Mouse (Mus musculus) hindbrain, embryonic 12.5 days (tissue): Measurements from ENCODE around the gene Nuak2. TPM values are rescaled to one million over a fixed set of nuclear protein-coding genes. Genes with fewer than 3 reads are reported as not detected.

Experiments
- ATAC-seq: fragments of 200-750 bp; cut with Nextera tagmentation; 2 replicates; pipeline ENCODE4 v1.8.0; 2017; ENCODE audit warnings: moderate TSS enrichment; ENCODE audit not compliant: low FRiP score
- H3K27ac ChIP-seq: fragments of 300-500 bp; sonication (generic); 2 replicates; pipeline ENCODE4 v1.5.1; 2016; ENCODE audit warnings: mild to moderate bottlenecking
- H3K27me3 ChIP-seq: fragments of 300-500 bp; sonication (generic); 2 replicates; pipeline ENCODE4 v1.6.1; 2016; ENCODE audit warnings: mild to moderate bottlenecking
- H3K36me3 ChIP-seq: fragments of 300-500 bp; sonication (generic); 2 replicates; pipeline ENCODE4 v1.6.1; 2016; ENCODE audit warnings: mild to moderate bottlenecking
- H3K4me1 ChIP-seq: fragments of 300-500 bp; sonication (generic); 2 replicates; pipeline ENCODE4 v1.6.1; 2016
- H3K4me2 ChIP-seq: fragments of 300-500 bp; sonication (generic); replicated peaks from 2 replicates; pipeline ENCODE4 v1.6.1; 2016; ENCODE audit warnings: mild to moderate bottlenecking
- H3K4me3 ChIP-seq: fragments of 300-500 bp; sonication (generic); 2 replicates; pipeline ENCODE4 v1.5.1; 2016; ENCODE audit warnings: mild to moderate bottlenecking
- H3K9ac ChIP-seq: fragments of 300-500 bp; sonication (generic); 2 replicates; pipeline ENCODE4 v1.6.1; 2016; ENCODE audit warnings: mild to moderate bottlenecking, moderate library complexity
- H3K9me3 ChIP-seq: fragments of 300-500 bp; sonication (generic); replicated peaks from 2 replicates; pipeline ENCODE4 v1.6.1; 2016; ENCODE audit warnings: mild to moderate bottlenecking
- WGBS: fragments of 180-500 bp; shearing (Covaris S2); methylation state at CpG from one replicate; pipeline ENCODE4 v1.1.7; 2016; 5-methylcytosine and 5-hydroxymethylcytosine counted together
- polyA plus RNA-seq: library from polyadenylated mRNA; unstranded; fragments of >200 nt; fragmentation: Nextera tagmentation; extraction: Ambion mirVana; gene quantifications from 2 replicates; pipeline ENCODE4 v1.2.1, GENCODE M21; 2016

Gene Nuak2
- polyA plus RNA-seq, 1 experiment from 2014 or later, result 30.0 TPM

GRCm38 (mm10) chr1:132299744-132300143 lies 16.2 kb upstream of the Nuak2 start:
- no peak for ATAC-seq
- peak overlapping the region; percentile 99 for H3K4me2 ChIP-seq
- H3K27ac ChIP-seq, result no peak overlapping the region
- H3K9me3 ChIP-seq, result no peaks in the 10 kb centered on the region
- no peaks in the 10 kb centered on the region for H3K36me3 ChIP-seq
- H3K9ac ChIP-seq, result peak overlapping the region; percentile 83; the same call in 1 of the 2 replicates
- peaks cover 41% of the 10 kb centered on the region for H3K4me1 ChIP-seq
- WGBS, result 80% methylated on average over 5 of the region's 5 CpGs
- H3K4me3 ChIP-seq, result peak overlapping the region; percentile 62
- peaks cover 25% of the 10 kb centered on the region for H3K27me3 ChIP-seq

- H3K4me2 ChIP-seq, result peak overlapping the region; percentile 25
- ATAC-seq, result no peak
These were observed 14.7 kb upstream of the Nuak2 start for GRCm38 (mm10) chr1:132301242-132301641.

GRCm38 (mm10) chr1:132302341-132302866 lies 13.5 kb upstream of the Nuak2 start:
- H3K36me3 ChIP-seq, result no peaks in the 10 kb centered on the region
- no peak overlapping the region for H3K27ac ChIP-seq
- ATAC-seq, result no peak
- H3K4me3 ChIP-seq, result no peak overlapping the region
- H3K4me2 ChIP-seq, result 0 out of 2 replicates have a peak overlapping the region, but pooled peaks have one; percentile 25
- no peaks in the 10 kb centered on the region for H3K9me3 ChIP-seq
- peaks cover 27% of the 10 kb centered on the region for H3K4me1 ChIP-seq
- no peak overlapping the region for H3K9ac ChIP-seq
- WGBS, result 85% methylated on average over 9 of the region's 9 CpGs
- H3K27me3 ChIP-seq, result peaks cover 22% of the 10 kb centered on the region

More at GRCm38 (mm10) chr1:132301242-132301641, 14.7 kb upstream of the Nuak2 start:
- Histone ChIP-seq H3K4me1 (peaks cover 33% of the 10 kb centered on the region), H3K9me3 (no peaks in the 10 kb centered on the region), H3K9ac (no peak overlapping the region), H3K27me3 (peaks cover 23% of the 10 kb centered on the region), H3K27ac (no peak overlapping the region), H3K36me3 (no peaks in the 10 kb centered on the region), H3K4me3 (no peak overlapping the region)
- WGBS, result 88% methylated on average over 5 of the region's 5 CpGs

GRCm38 (mm10) chr1:132304618-132305214 lies 11.2 kb upstream of the Nuak2 start:
- 20% methylated on average over 9 of the region's 9 CpGs for WGBS
- peaks cover 17% of the 10 kb centered on the region for H3K27me3 ChIP-seq
- H3K4me2 ChIP-seq, result no peak overlapping the region
- no peaks in the 10 kb centered on the region for H3K36me3 ChIP-seq
- H3K27ac ChIP-seq, result no peak overlapping the region
- no peak overlapping the region for H3K9ac ChIP-seq
- H3K4me3 ChIP-seq, result no peak overlapping the region
- peaks cover 8% of the 10 kb centered on the region; the same call in 1 of the 2 replicates for H3K4me1 ChIP-seq
- H3K9me3 ChIP-seq, result no peaks in the 10 kb centered on the region
- ATAC-seq, result no peak

GRCm38 (mm10) chr1:132306160-132306559 lies 9.8 kb upstream of the Nuak2 start:
- Histone ChIP-seq H3K9me3 (no peaks in the 10 kb centered on the region), H3K4me1 (0 out of 2 replicates have a peak, but pooled peaks cover 4% of the 10 kb centered on the region), H3K9ac (no peak overlapping the region), H3K27ac (no peak overlapping the region), H3K27me3 (peaks cover 12% of the 10 kb centered on the region), H3K4me2 (no peak overlapping the region), H3K4me3 (no peak overlapping the region), H3K36me3 (no peaks in the 10 kb centered on the region)
- WGBS, result 33% methylated on average over 4 of the region's 4 CpGs
- peak; percentile 20; the same call in 1 of the 2 replicates for ATAC-seq

- Histone ChIP-seq H3K9me3 (no peaks in the 10 kb centered on the region), H3K36me3 (no peaks in the 10 kb centered on the region), H3K27me3 (peaks cover 16% of the 10 kb centered on the region), H3K4me1 (0 out of 2 replicates have a peak, but pooled peaks cover 4% of the 10 kb centered on the region), H3K27ac (no peak overlapping the region), H3K4me2 (no peak overlapping the region), H3K4me3 (no peak overlapping the region), H3K9ac (no peak overlapping the region)
- no peak for ATAC-seq
- 21% methylated on average over 4 of the region's 4 CpGs for WGBS
These were observed 9.1 kb upstream of the Nuak2 start for GRCm38 (mm10) chr1:132306808-132307207.

- no peak for ATAC-seq
- no peak overlapping the region for H3K27ac ChIP-seq
- WGBS, result 85% methylated on average over 6 of the region's 6 CpGs
- H3K9me3 ChIP-seq, result no peaks in the 10 kb centered on the region
- peaks cover 12% of the 10 kb centered on the region; the same call in 1 of the 2 replicates for H3K27me3 ChIP-seq
- no peak overlapping the region for H3K4me2 ChIP-seq
- no peaks in the 10 kb centered on the region for H3K36me3 ChIP-seq
- no peak overlapping the region for H3K9ac ChIP-seq
- no peak overlapping the region for H3K4me3 ChIP-seq
- H3K4me1 ChIP-seq, result 0 out of 2 replicates have a peak, but pooled peaks cover 4% of the 10 kb centered on the region
These were observed 8.0 kb upstream of the Nuak2 start for GRCm38 (mm10) chr1:132307962-132308361.

GRCm38 (mm10) chr1:132308674-132309073 lies 7.3 kb upstream of the Nuak2 start:
- Histone ChIP-seq H3K4me2 (no peak overlapping the region), H3K4me1 (0 out of 2 replicates have a peak, but pooled peaks cover 4% of the 10 kb centered on the region), H3K27me3 (peaks cover 10% of the 10 kb centered on the region; the same call in 1 of the 2 replicates), H3K27ac (no peak overlapping the region), H3K9me3 (no peaks in the 10 kb centered on the region), H3K4me3 (no peak overlapping the region), H3K36me3 (no peaks in the 10 kb centered on the region), H3K9ac (no peak overlapping the region)
- 89% methylated on average over 7 of the region's 7 CpGs for WGBS
- ATAC-seq, result no peak

- peaks cover 12% of the 10 kb centered on the region; the same call in 1 of the 2 replicates for H3K27me3 ChIP-seq
These were observed 5.2 kb upstream of the Nuak2 start for GRCm38 (mm10) chr1:132310754-132311153.

GRCm38 (mm10) chr1:132311174-132311859 lies 4.6 kb upstream of the Nuak2 start:
- Histone ChIP-seq H3K27me3 (peaks cover 12% of the 10 kb centered on the region; the same call in 1 of the 2 replicates), H3K9ac (no peak overlapping the region), H3K36me3 (no peaks in the 10 kb centered on the region), H3K9me3 (no peaks in the 10 kb centered on the region), H3K27ac (no peak overlapping the region), H3K4me2 (no peak overlapping the region), H3K4me3 (no peak overlapping the region), H3K4me1 (0 out of 2 replicates have a peak, but pooled peaks cover 8% of the 10 kb centered on the region)
- ATAC-seq, result no peak
- WGBS, result 77% methylated on average over 10 of the region's 10 CpGs

More at GRCm38 (mm10) chr1:132310754-132311153, 5.2 kb upstream of the Nuak2 start:
- no peaks in the 10 kb centered on the region for H3K9me3 ChIP-seq
- H3K4me3 ChIP-seq, result no peak overlapping the region
- ATAC-seq, result no peak
- H3K9ac ChIP-seq, result no peak overlapping the region
- H3K36me3 ChIP-seq, result no peaks in the 10 kb centered on the region
- 0 out of 2 replicates have a peak, but pooled peaks cover 8% of the 10 kb centered on the region for H3K4me1 ChIP-seq
- 64% methylated on average over 7 of the region's 7 CpGs for WGBS
- no peak overlapping the region for H3K27ac ChIP-seq
- no peak overlapping the region for H3K4me2 ChIP-seq

GRCm38 (mm10) chr1:132312043-132312442 lies 3.9 kb upstream of the Nuak2 start:
- no peak for ATAC-seq
- Histone ChIP-seq H3K36me3 (no peaks in the 10 kb centered on the region), H3K27ac (no peak overlapping the region), H3K9ac (no peak overlapping the region), H3K4me1 (peaks cover 15% of the 10 kb centered on the region), H3K4me2 (no peak overlapping the region), H3K4me3 (no peak overlapping the region), H3K9me3 (no peaks in the 10 kb centered on the region), H3K27me3 (peaks cover 10% of the 10 kb centered on the region; the same call in 1 of the 2 replicates)
- WGBS, result 73% methylated on average over 2 of the region's 2 CpGs

GRCm38 (mm10) chr1:132312703-132313102 lies 3.2 kb upstream of the Nuak2 start:
- H3K36me3 ChIP-seq, result no peaks in the 10 kb centered on the region
- H3K27me3 ChIP-seq, result peaks cover 10% of the 10 kb centered on the region; the same call in 1 of the 2 replicates
- WGBS, result 59% methylated on average over 3 of the region's 3 CpGs
- H3K27ac ChIP-seq, result no peak overlapping the region
- H3K9me3 ChIP-seq, result no peaks in the 10 kb centered on the region
- H3K4me2 ChIP-seq, result no peak overlapping the region
- ATAC-seq, result no peak
- no peak overlapping the region for H3K4me3 ChIP-seq
- H3K4me1 ChIP-seq, result peaks cover 21% of the 10 kb centered on the region
- no peak overlapping the region for H3K9ac ChIP-seq
